Mouse (Mus musculus) layer of hippocampus, postnatal 10 days (tissue): ENCODE measurements at regions not wholly inside any gene's neighbourhood (a gene's known extent, or its start where the extent isn't known, plus 50 kb on each side); places are given as distances from the start of the nearest gene placed in this dataset.
"Not testable (repeated sequence)": the region's sequence is repeated elsewhere in the genome, so short reads cannot be mapped to it uniquely, and the experiment has no call there.

Experiments
- DNase-seq, 2 experiments: peaks; one replicate each; pipeline ENCODE4 v3.0.0; 2021; ENCODE audit warnings: low spot score in 2 of 2

GRCm38 (mm10) chrX:103129347-103129746 lies 57.1 kb downstream of the Nap1l2 start:
- not testable (repeated sequence) for DNase-seq

DNA sequence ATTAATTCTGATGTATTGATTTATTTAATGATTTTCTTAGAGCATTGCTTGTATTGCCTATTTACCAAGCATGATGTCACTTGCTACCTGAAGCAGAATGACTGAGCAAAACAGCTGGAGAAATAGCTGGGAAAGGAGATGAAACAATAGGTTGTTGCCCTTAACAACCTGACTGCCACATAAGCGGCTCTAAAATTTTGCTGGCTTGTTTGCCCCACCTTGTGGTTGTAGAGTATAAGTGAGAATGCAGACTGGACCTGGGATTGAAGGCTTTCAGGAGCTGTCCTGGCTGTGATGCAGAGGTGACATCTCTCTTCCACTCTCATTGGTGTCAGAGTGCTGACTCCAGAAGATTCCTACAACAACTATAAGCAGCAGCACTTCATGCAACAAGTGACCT lies 77.3 kb downstream of the Nap1l2 start:
- peak; percentile 4 to 34 for DNase-seq

DNA sequence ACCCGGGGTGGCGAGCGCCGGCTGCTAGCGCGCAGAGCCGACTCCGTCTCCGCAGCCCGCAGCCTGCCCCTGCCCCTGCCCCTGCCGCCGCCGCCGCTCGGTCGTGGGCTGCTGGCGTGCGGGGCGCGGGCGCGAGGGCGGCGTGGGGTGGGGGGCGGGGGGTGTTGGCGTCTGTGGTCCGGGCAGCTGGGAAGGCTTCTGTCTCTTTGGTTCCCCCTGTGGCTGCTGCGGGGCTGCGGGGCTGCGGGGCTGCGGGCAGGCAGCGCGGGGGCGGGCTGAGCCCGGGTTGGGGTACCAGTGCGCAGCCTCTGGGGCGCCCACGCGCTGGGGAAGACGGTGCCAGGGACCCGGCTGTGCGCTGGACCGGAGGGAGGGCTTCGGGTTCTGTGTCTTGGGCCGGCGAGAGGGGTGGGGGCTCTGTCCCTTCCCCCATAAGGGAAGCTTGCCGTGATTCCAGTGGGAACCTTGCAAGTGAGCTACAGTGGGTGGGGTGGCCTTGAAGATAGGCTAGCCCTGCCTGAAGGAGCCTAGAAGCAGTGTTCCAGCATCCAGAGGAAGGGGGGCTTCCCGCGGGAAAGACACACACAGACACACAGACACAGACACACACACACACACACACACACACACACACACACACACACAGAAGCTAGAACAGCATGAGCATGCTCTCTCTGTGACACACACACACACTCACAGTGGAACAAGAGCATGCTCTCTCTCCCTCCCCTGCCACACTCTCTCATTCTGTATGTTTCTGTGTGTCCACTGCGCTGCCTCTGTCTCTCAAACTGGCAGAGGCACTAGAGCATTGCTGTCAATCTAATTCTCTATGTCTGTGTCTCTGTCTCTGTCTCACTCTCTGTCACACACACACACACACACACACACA lies 118.5 kb downstream of the Nap1l2 start:
- peak in 1 of 2 experiments; percentile 3 for DNase-seq

DNA sequence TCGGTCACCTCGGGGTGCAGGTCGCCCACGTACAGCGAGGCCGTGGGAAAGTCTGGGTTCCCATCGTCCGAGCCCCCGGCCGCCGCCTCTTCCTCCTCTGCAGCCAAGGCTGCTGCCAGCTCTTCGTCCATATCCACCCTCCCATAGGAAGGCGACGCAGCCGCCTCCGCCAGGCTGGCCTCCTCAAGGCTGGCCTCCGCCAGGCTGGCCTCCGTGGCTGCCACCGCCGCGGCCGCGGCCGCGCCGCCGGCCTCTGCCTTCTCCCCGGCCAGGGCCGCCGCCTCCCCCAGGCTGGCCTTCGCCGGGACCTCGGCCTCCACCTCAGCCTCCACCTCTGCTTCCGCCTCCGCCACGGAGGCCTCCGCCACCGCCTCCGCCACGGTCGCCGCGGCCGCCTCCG lies 119.3 kb downstream of the Nap1l2 start:
- DNase-seq, result not testable (repeated sequence)

GRCm38 (mm10) chrX:103026256-103027028 lies 98.3 kb downstream of the 1700018G05Rik start:
- DNase-seq, result peak; percentile 9 to 11

DNA sequence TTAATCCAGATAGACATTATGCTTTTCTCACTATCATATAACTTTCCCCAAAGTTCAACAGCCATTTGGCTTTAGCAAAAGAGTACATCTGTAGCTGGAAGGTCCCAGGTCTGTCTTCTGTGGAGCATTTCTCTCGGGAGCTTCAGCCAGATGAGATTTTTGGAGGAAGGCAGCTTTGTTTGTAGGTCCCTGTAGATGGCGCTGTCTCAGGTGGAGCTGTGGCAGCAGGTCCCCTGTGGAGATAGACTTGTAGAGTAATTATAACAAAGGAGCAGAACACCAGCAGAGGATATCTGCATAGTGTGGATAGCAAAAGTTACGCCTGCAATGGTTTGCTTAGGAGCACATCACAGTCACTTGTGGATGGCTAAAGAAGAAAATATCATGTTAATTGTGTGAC lies 97.3 kb downstream of the 1700018G05Rik start:
- DNase-seq, result peak; percentile 7 to 24

- DNase-seq, result not testable (repeated sequence)
Observed at GRCm38 (mm10) chrX:103013425-103014057, 85.4 kb downstream of the 1700018G05Rik start.

DNA sequence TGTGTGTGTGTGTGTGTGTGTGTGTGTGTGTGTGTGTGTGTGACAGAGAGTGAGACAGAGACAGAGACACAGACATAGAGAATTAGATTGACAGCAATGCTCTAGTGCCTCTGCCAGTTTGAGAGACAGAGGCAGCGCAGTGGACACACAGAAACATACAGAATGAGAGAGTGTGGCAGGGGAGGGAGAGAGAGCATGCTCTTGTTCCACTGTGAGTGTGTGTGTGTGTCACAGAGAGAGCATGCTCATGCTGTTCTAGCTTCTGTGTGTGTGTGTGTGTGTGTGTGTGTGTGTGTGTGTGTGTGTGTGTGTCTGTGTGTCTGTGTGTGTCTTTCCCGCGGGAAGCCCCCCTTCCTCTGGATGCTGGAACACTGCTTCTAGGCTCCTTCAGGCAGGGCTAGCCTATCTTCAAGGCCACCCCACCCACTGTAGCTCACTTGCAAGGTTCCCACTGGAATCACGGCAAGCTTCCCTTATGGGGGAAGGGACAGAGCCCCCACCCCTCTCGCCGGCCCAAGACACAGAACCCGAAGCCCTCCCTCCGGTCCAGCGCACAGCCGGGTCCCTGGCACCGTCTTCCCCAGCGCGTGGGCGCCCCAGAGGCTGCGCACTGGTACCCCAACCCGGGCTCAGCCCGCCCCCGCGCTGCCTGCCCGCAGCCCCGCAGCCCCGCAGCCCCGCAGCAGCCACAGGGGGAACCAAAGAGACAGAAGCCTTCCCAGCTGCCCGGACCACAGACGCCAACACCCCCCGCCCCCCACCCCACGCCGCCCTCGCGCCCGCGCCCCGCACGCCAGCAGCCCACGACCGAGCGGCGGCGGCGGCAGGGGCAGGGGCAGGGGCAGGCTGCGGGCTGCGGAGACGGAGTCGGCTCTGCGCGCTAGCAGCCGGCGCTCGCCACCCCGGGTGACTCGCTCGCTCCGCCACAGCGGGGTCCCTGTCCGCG lies 84.4 kb downstream of the 1700018G05Rik start:
- not testable (repeated sequence) for DNase-seq

DNA sequence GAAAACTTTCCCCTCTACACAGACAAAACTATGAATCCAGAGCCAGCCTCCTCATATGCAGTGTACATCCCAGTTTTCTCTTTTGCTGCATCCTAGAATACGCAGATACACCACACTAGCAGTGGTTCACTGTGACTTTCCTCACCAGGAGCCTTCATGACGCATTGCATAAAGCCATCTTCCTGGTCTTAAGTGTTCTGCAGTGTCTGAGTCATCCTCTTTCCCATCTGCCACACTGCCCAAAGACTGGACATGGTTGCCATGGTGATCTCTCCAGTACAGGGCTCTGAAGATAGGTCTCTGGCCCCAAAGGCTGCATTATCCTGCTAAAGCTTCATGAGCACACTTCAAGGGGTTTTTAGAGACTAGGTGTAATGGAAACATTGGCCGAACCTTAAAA lies 65.8 kb downstream of the 1700018G05Rik start:
- DNase-seq, result not testable (repeated sequence)
